Mouse (Mus musculus): Measurements from ENCODE around the gene Chchd4.

GRCm38 (mm10) chr6:91488496-91489212 lies 15.3 kb upstream of the Chchd4 start:
- TF ChIP-seq CTCF (IDR thresholded peaks at IDR 0.05; ENCODE audit: low read depth, low read length) (no peak), EP300 (IDR thresholded peaks at IDR 0.05; ENCODE audit: insufficient read depth, low read depth, low read length) (no peak), POLR2A (IDR thresholded peaks at IDR 0.05; ENCODE audit: insufficient read depth, low read length) (no peak)

Data from ES-Bruce4 (cell line).